Mouse (Mus musculus) cerebellum, adult 18-20 months (tissue): Measurements from ENCODE around the gene Aip.

ENCODE experiments used
- DNase-seq, 2 experiments: peaks; one replicate each; pipeline ENCODE4 v3.0.0; 2021

Aip gene

GRCm38 (mm10) chr19:4108535-4108934 is 17.1 kb downstream of the Aip start:
- DNase-seq = no peak

DNA sequence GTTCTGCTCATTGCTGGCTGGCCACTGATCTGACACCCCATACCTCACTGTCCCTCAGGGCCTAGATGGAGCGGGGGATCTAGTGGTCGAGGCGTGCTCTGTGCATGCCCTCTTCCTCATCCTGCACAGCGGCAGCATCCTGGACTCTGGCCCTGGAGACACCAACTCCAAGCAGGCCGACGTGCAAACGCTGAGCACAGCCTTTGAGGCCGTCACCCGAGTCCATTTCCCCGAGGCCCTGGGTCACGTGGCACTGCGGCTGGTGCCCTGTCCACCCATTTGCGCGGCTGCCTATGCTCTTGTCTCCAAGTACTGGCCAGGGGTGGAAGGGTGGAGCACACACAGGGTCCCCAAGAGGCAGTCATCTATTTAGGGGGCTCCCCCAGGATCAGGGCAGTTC is 19.0 kb downstream of the Aip start:
- no peak for DNase-seq

DNA sequence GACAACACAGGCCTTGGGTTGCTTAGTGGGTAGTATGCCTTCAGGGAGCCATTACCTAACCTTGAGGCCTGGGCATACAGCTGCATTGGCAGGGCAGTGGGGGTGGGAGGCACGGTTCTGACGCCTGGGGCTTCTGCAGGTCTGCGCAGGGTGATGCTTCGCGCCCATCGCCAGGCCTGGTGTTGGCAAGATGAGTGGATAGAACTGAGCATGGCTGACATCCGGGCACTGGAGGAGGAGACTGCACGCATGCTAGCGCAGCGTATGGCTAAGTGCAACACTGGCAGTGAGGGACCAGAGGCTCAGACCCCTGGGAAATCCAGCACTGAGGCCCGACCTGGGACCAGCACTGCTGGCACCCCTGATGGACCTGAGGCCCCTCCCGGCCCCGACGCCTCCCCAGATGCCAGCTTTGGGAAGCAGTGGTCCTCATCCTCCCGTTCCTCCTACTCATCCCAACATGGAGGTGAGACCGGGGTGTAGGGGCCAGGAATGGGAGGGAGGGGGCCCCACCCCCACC is 20.9 kb downstream of the Aip start:
- peak in 1 of 2 experiments; percentile 18 for DNase-seq

GRCm38 (mm10) chr19:4103792-4104191 is 21.9 kb downstream of the Aip start:
- no peak for DNase-seq

GRCm38 (mm10) chr19:4103294-4103693 is 22.4 kb downstream of the Aip start:
- peak in 1 of 2 experiments; percentile 55 for DNase-seq

DNA sequence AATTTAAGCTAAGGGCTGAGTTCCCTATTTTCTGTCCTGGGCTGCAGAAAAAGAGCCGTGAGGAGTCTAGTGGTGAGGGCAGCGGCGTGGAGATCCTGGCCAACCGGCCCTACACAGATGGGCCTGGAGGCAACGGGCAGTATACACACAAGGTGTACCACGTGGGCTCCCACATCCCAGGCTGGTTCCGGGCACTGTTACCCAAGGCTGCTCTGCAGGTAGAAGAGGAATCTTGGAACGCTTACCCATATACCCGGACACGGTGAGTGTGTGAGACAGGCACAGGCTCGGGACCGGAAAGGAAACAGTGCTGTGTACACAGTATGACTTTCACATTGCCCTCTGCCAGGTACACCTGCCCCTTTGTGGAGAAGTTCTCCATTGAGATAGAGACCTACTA is 23.0 kb downstream of the Aip start:
- peak; percentile 72 to 74 for DNase-seq

DNA sequence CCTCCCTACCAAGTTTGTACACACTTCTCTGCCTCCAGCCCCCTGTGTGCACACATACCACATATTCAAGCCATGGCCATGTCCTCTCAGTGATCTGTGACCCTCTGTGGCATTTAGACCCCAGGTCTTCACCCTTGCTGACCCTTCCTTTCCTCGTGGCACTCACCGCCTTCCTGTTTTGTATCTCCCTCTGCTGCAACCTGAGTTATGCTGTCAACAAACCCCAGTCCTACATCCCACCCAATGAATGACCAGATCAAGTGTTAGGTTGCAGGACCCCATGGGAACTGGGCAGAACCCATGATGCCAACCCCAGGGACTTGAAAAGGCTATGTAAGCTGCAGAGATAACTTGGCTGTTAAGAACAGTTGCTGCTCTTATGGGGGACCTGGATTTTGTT is 23.6 kb downstream of the Aip start:
- peak in 1 of 2 experiments; percentile 9 for DNase-seq

DNA sequence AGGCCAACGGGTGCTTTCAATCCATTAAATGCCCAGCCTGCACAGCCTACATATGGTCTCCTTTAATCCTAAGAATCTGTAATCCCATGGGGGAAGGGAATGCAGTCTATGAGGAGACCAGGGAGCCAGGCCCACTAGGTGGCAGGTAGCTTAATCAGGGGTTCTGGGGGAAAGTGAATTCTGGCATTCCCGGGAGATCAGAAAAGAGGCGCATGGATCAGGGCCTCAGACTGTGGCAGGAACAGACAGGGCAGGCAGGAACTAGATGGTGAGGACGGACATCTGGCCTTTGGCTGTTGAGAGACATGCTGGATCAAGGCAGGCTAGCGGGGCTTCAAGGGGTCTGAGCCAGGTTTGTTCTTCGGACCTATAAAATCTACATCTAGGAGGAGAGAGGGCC is 24.2 kb downstream of the Aip start:
- peak; percentile 44 to 56 for DNase-seq

GRCm38 (mm10) chr19:4100718-4101261 is 24.9 kb downstream of the Aip start:
- DNase-seq = peak; percentile 78 to 88

- peak; percentile 75 to 80 for DNase-seq
Measured at GRCm38 (mm10) chr19:4099837-4100717, 25.6 kb downstream of the Aip start, which contains the start of gene Pitpnm1. Gene Pitpnm1, plus strand, starts transcription at chr19:4099998.

GRCm38 (mm10) chr19:4099056-4099455 is 26.6 kb downstream of the Aip start:
- DNase-seq = peak; percentile 92 to 95

- DNase-seq = peak in 1 of 2 experiments; percentile 42
Measured at GRCm38 (mm10) chr19:4098426-4098825, 27.2 kb downstream of the Aip start.

DNA sequence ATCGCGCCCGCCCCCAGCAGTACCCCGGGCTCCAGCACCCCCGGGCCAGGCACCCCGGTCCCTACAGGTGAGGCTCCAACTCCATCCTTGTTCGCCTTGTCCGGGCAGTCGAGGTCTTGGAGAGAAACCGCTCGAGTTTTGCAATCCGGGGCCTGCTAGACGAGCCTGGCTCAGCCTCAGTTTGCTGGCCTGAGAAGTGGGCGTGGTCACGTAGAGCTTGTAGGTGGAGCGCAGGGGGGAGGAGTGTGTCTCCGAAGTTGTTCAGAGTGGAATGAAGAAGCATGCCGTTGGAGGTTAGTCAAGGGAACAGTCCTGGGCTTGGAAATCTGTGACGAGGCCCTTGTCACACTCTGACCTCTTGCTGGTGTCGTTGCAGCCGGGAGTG is 28.2 kb downstream of the Aip start:
- DNase-seq = peak in 1 of 2 experiments; percentile 79

DNA sequence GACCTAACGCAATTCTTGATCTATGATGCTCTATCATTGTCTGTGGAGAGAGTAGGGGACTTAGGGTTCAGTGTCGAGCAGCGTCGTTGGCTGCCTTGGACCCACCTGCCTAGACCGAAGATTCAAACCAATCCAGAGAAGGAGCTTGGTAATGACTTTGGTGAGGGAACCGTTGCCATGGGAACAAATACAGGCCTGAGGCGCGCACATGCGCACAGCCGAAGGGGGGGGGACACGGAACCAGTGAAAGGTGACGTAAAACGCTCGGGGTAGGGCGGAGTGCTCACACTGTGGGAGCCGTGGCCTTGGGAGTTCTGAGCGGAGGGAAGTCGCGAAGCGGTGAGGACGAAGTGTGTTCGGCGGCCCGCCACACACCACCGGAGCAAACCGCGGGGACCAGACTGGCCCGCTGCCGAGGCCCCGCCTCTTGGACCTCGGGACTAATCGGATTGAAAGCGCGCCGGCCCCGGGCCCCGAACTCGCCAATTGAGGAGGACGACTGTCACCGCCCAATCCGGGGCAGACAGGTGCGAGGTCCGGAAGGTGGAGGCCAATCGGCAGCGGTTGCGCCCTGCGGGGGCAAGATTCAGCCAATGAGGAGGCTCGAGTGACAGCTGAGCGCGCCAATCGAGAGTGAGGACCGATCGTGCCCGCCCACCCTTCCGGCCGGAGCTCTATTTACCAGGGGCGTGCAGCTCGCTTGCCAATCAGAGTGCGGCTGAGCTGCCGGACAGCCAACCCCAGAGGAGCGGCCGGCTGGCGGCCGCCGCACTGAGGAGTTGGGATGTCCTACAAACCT is 28.8 kb downstream of the Aip start, which contains the start of gene Cdk2ap2:
TSS of gene Cdk2ap2 (plus strand) at position 541 of the 799 bp plus-strand sequence.
- DNase-seq = peak; percentile 99 to 100

DNA sequence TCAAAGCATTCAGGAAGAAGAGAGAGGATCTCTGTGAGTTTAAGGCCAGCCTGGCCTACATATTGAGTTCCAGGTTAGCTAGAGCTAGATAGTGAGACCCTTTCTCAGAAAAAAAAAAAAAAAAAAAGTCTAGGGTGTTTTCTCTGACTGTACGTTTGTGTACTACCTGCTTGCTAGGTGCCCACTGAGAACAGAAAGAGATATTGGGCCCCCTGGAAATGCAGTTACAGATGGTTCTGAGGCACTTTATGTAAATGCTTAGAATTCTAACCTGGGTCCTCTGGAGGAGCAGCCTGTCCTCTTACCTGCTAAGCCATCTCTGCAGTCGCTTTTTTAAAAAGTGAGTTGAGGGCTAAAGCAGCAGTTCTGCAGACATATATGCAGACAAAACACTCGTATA is 29.9 kb downstream of the Aip start:
- DNase-seq = no peak

- no peak for DNase-seq
Measured at GRCm38 (mm10) chr19:4094774-4095303, 30.8 kb downstream of the Aip start.

DNA sequence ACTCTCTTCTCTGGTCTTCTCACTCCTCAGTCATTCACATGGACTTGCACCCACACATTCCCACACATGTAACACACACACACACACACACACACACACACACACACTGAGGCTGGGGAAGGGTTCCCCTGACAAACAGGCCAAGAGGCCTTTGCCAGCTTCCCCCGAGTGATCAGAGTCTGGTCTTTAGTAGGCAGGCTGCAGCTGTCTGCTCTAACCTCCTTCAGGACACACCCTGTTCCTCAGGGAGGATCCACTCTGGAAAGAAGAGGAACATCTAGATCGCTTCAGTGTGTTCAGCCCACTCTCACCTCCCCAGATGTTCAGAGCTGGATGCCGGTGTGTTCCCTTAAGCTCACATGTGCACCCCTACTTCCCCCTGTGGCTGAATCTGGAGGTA is 31.3 kb downstream of the Aip start:
- DNase-seq = no peak

DNA sequence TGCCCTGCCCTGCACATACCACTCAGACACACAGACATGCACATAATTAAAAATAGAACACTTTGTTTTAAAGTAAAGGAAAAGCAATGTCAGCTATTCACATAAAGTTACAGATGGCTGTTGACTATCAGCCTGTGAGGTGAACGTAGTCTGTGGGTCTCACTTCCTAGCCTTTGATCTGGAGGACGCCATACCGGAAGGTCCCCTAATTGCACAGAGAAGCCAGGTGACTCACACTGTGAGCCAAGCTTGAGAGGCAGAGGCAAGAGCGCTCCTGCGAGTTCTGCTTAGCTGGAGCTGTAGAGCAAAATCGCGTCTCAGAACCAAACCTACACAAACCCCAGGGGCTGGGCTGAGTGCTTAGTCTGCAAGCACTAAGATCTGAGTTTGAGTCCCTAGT is 31.9 kb downstream of the Aip start:
- no peak for DNase-seq

DNA sequence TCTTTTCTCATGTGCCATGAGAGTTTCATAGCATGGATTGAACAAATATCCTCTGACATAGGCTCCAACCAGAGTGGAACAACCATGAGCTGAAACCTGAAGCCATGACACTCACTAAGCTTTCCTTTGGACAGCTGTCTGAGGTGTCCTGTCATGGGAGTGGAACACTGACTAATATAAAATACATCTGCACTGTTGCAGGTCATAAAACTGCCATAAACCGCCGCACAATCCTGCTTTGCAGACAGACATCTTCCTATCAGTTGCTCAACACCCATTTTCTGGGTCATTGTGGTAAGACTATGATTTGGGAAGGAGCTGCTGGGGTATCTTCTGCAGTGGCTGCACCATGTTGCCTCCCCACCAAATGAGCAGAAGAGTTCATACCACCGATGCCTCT is 32.9 kb downstream of the Aip start:
- no peak for DNase-seq

DNA sequence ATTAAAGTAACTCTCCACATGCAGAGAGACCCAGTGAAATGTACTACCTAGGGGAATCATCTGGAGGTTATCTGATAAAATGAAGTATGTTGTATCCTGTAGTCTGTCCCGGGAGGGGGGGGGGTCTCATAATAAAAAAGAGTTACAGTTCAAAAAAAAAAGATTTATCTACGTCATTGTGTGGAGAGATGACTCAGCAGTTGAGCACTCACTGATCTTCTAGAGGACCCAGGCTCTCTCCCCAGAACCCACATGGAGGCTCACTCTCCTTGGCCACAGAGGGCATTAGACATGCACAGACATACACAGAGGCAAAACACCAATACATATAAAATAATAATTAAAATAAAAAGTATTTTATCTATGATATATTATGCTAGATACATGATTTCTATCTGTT is 34.3 kb downstream of the Aip start:
- DNase-seq = no peak

DNA sequence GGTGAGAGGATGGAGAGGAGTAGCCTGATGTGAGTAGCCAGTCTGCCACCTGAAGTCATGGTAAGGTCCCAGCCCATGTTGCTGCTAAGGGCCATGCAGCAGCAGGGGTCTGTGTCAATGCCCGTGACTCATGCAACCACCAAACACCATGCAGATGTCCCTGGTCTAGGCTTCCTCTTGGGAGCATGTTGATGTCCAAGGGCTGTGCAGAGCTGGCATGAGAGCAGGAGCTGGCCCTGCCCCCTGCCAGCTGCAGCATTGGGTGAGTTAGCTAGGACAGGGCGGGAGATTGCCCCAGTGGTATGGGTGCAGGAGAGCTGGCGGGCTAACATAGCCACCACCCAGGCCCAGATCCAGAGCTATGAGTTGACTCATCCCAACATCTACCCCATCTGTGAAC is 35.2 kb downstream of the Aip start:
- no peak for DNase-seq

DNA sequence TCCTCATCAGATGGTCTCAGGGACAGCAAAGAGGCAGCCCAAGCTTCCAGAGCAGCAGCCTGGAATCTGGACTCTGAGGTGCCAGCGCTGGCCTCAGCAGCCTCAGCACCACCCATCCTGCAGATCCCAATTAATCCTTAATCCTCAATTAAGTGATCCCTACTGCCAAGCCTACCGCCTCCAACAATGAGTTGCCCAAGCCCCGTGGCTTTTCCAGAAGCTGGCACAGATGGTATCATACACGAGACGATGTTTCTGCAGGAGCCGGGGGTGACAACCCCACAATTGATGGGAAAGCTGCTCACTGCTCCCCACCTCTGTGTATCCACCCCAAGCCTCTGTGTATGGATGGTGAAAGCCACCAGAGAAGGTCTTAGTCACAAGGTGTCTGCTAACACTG is 36.5 kb downstream of the Aip start:
- DNase-seq = no peak

GRCm38 (mm10) chr19:4088146-4088545 is 37.5 kb downstream of the Aip start:
- no peak for DNase-seq
